Mouse (Mus musculus): ENCODE data around the gene Fnbp1.

DNA sequence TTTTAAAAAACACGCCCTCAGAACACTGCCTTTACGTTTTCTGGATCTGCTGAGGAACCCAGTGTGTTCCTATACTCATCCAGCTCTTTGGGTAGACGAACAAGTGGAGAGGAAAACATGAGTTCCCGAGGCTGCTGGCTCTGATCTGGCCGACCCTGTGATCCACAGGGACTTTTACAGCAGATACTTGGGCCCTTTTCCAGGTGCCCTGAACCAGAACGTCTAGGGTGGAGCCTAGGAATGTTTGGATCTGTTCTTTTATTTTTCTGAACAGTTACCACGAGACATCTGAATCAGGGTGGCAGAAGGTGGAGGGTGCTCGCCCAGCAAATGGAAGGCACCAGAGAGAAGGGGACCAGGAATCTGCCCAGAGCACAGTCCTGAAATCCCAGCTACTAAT, 42.7 kb downstream of the Fnbp1 start:
- no peak for TF ChIP-seq EP300 (IDR thresholded peaks at IDR 0.05; ENCODE audit: low read depth)
- TF ChIP-seq CTCF (IDR thresholded peaks at IDR 0.05; ENCODE audit: low read depth): no peak

Measured in liver, postnatal 0 days (tissue).